Mouse (Mus musculus): ENCODE measurements at regions not wholly inside any gene's neighbourhood (a gene's known extent, or its start where the extent isn't known, plus 50 kb on each side); places are given as distances from the start of the nearest gene placed in this dataset.

DNA sequence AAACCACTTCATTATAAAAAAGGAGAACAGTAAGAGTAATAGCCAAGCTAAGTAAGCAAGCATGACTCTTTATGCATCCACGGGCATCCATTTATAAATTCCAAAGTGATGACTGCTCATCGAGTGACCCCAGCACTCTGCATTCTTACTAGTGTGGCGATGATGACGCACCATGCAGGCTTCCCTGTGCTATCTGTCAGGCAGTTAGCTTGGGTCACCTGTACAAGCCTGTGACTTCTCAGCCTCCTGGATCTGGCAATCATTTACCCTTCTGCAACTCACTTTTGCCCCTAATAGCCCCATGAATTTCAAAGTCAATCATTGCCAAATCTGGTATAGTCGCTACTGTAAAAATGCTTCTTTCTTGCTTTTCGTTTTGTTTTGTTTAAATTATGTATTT lies 237.3 kb downstream of the Klf5 start:
- WGBS: 65% methylated on average over 6 of the region's 6 CpGs
- H3K4me2 ChIP-seq (ENCODE audit: low read length): no peak overlapping the region

DNA sequence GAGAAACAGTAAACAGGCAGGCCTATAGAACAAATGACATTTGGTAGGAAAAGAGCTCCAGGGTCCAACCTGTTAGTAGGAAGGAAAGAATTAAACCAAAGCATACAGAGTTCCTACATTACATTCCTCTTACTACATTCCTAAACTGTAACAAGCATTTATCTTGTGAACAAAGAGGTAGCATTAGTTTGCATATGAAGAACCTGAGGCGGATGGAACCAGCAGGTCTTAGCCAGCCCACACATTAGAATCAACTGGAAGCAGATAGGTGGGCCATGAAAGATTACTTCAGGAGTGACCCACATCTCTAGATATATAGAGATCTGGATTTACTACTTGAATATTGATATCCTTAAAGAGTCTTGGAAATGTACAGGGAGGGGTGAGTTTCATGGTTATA lies 238.8 kb downstream of the Klf5 start:
- Histone ChIP-seq H3K4me1 (ENCODE audit: control insufficient read depth in 2 of 2, insufficient read depth in 2 of 2, low read length in 2 of 2) (no peaks in the 10 kb centered on the region), H3K27me3 (ENCODE audit: control insufficient read depth, insufficient read depth, low read length) (no peaks in the 10 kb centered on the region), H3K9ac (ENCODE audit: low read length) (no peak overlapping the region), H3K9me3 (ENCODE audit: control insufficient read depth, low read length) (no peaks in the 10 kb centered on the region), H3K4me2 (ENCODE audit: low read length) (no peak overlapping the region), H3K36me3 (ENCODE audit: control insufficient read depth, insufficient read depth, low read length) (no peaks in the 10 kb centered on the region), H3K27ac (replicated peaks in 1 of 2; ENCODE audit: control insufficient read depth in 1 of 2, insufficient read depth in 1 of 2, low read depth in 2 of 2, low read length in 2 of 2) (no peak overlapping the region), H3K4me3 (ENCODE audit: control insufficient read depth in 1 of 2, insufficient read depth in 1 of 2, low read depth in 1 of 2, low read length in 2 of 2) (no peak overlapping the region)
- ATAC-seq (ENCODE audit: insufficient number of reproducible peaks, insufficient read depth, low FRiP score, low read depth): no peak
- 86% methylated on average over 1 of the region's 1 CpGs for WGBS

More for the DNA sequence above, 237.3 kb downstream of the Klf5 start:
- Histone ChIP-seq H3K9ac (ENCODE audit: low read length) (no peak overlapping the region), H3K4me1 (ENCODE audit: control insufficient read depth in 2 of 2, insufficient read depth in 2 of 2, low read length in 2 of 2) (no peaks in the 10 kb centered on the region), H3K4me3 (ENCODE audit: control insufficient read depth in 1 of 2, insufficient read depth in 1 of 2, low read depth in 1 of 2, low read length in 2 of 2) (no peak overlapping the region), H3K9me3 (ENCODE audit: control insufficient read depth, low read length) (no peaks in the 10 kb centered on the region), H3K27ac (replicated peaks in 1 of 2; ENCODE audit: control insufficient read depth in 1 of 2, insufficient read depth in 1 of 2, low read depth in 2 of 2, low read length in 2 of 2) (no peak overlapping the region), H3K36me3 (ENCODE audit: control insufficient read depth, insufficient read depth, low read length) (no peaks in the 10 kb centered on the region), H3K27me3 (ENCODE audit: control insufficient read depth, insufficient read depth, low read length) (no peaks in the 10 kb centered on the region)
- ATAC-seq (ENCODE audit: insufficient number of reproducible peaks, insufficient read depth, low FRiP score, low read depth): no peak

DNA sequence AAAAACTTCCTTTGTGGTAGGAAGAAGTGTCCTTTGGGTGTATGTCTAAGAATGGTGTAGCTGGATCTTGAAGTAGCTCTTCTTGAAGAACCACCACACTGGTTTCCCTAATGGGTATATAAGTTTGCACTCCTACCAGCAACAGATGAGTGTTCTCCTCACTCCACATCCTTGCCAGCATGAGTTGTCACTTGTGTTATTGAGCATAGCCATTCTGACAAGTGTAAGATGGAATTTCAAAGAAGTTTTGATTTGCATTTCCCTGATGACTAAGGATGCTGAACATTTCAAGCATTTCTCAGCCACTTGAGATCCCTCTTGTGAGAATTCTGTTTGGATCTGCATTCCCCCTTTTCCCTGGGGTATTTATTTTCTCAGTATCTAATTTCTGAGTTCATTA lies 243.2 kb downstream of the Klf5 start:
- H3K4me2 ChIP-seq (ENCODE audit: low read length): no peak overlapping the region
- H3K4me1 ChIP-seq (ENCODE audit: control insufficient read depth in 2 of 2, insufficient read depth in 2 of 2, low read length in 2 of 2): no peaks in the 10 kb centered on the region
- no peaks in the 10 kb centered on the region for H3K36me3 ChIP-seq (ENCODE audit: control insufficient read depth, insufficient read depth, low read length)
- H3K27me3 ChIP-seq (ENCODE audit: control insufficient read depth, insufficient read depth, low read length): no peaks in the 10 kb centered on the region
- no peak overlapping the region for H3K4me3 ChIP-seq (ENCODE audit: control insufficient read depth in 1 of 2, insufficient read depth in 1 of 2, low read depth in 1 of 2, low read length in 2 of 2)
- no peak overlapping the region for H3K27ac ChIP-seq (replicated peaks in 1 of 2; ENCODE audit: control insufficient read depth in 1 of 2, insufficient read depth in 1 of 2, low read depth in 2 of 2, low read length in 2 of 2)
- H3K9ac ChIP-seq (ENCODE audit: low read length): no peak overlapping the region
- no peak for ATAC-seq (ENCODE audit: insufficient number of reproducible peaks, insufficient read depth, low FRiP score, low read depth)
- no peaks in the 10 kb centered on the region for H3K9me3 ChIP-seq (ENCODE audit: control insufficient read depth, low read length)

DNA sequence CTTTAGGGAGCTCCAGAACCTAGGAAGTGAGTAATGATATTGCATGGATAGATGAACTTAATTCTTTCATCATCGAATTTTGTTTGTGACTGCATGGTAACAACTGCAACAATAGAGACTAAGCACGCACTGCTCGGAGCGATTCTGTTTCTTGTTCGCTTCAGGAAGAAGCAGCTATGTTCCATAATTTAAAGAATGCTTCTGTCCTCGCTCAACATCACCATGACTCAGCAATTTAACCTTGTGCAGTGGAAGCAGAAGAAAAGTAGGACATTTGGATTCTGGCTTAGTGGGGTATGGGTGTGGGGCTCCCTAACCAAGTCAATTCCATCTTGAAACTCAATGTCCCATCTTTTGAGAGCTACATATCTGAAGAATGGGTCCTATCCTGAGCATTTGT lies 249.4 kb downstream of the Klf5 start:
- H3K36me3 ChIP-seq (ENCODE audit: control insufficient read depth, insufficient read depth, low read length): no peaks in the 10 kb centered on the region
- no peak overlapping the region for H3K9ac ChIP-seq (ENCODE audit: low read length)
- no peaks in the 10 kb centered on the region for H3K27me3 ChIP-seq (ENCODE audit: control insufficient read depth, insufficient read depth, low read length)
- ATAC-seq (ENCODE audit: insufficient number of reproducible peaks, insufficient read depth, low FRiP score, low read depth): no peak
- no peaks in the 10 kb centered on the region for H3K9me3 ChIP-seq (ENCODE audit: control insufficient read depth, low read length)
- no peak overlapping the region for H3K27ac ChIP-seq (replicated peaks in 1 of 2; ENCODE audit: control insufficient read depth in 1 of 2, insufficient read depth in 1 of 2, low read depth in 2 of 2, low read length in 2 of 2)
- H3K4me1 ChIP-seq (ENCODE audit: control insufficient read depth in 2 of 2, insufficient read depth in 2 of 2, low read length in 2 of 2): no peaks in the 10 kb centered on the region
- no peak overlapping the region for H3K4me2 ChIP-seq (ENCODE audit: low read length)
- no peak overlapping the region for H3K4me3 ChIP-seq (ENCODE audit: control insufficient read depth in 1 of 2, insufficient read depth in 1 of 2, low read depth in 1 of 2, low read length in 2 of 2)
- WGBS: 92% methylated on average over 6 of the region's 6 CpGs

DNA sequence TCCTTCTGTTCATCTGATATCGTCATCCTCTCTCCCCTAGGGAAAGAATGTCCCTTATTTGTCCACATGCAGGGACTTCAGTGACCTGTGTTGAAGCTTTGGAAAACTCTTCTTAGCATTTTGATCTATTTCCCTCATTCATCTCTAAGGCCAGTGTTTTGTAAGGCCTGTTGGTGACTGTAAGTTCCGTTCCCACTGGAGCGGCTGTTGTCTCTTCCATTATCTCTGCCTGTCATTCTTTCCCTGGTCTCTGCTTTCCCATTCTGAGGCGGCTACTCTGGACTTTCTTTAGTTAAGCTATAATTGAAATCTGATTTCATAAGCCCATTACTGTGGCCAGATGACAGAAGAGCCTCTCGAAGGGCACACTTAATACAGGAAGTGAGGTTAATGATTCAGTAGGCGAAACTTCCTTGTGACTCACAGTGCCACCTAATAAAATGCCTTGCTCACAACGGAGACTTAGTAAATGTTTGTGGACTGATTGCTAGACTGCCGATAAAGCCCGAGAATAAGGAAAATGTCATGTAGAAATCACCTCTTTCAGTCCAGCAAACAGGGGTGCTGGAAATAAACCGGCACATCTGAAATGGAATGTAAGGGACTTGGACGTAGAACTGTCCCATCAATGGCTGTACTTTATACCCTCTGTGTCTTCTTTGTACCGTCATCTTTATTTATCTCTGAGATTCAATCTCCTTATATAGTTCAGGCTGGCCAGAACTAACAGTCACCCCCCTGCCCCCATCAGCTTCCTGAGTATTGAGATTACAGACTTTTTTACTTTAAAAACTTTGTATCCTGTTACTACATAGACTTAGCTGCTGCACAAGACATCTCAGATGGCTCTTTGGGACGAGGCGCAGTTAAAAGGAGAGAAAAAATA lies 250.1 kb downstream of the Klf5 start:
- WGBS: 60% methylated on average over 14 of the region's 14 CpGs
- Histone ChIP-seq H3K9me3 (ENCODE audit: control insufficient read depth, low read length) (no peaks in the 10 kb centered on the region), H3K4me3 (ENCODE audit: control insufficient read depth in 1 of 2, insufficient read depth in 1 of 2, low read depth in 1 of 2, low read length in 2 of 2) (no peak overlapping the region), H3K4me1 (ENCODE audit: control insufficient read depth in 2 of 2, insufficient read depth in 2 of 2, low read length in 2 of 2) (no peaks in the 10 kb centered on the region), H3K4me2 (ENCODE audit: low read length) (no peak overlapping the region; the same call in 1 of the 2 replicates), H3K27me3 (ENCODE audit: control insufficient read depth, insufficient read depth, low read length) (no peaks in the 10 kb centered on the region), H3K9ac (ENCODE audit: low read length) (no peak overlapping the region), H3K36me3 (ENCODE audit: control insufficient read depth, insufficient read depth, low read length) (no peaks in the 10 kb centered on the region), H3K27ac (replicated peaks in 1 of 2; ENCODE audit: control insufficient read depth in 1 of 2, insufficient read depth in 1 of 2, low read depth in 2 of 2, low read length in 2 of 2) (no peak overlapping the region)
- ATAC-seq (ENCODE audit: insufficient number of reproducible peaks, insufficient read depth, low FRiP score, low read depth): no peak

DNA sequence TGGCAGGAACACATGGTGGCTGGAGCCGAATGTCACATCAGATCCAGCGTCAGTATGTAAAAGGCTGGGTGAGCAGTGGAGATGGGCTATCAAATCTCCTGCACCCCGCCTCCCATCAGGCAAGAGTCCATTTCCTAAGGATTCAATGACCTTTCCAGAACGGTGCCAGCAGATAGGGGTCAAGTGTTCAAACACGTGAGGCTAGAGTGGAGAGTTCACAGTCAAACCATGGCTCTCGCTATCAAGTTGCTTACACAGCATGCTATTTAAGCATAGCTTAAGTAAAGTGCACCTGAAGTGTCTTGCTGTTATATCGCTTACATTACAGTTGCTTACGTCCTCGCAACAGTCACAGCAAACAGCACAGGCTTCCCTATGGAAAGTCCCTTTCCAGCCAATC lies 265.5 kb downstream of the Klf5 start:
- no peak overlapping the region for H3K4me2 ChIP-seq (ENCODE audit: low read length)
- no peaks in the 10 kb centered on the region for H3K36me3 ChIP-seq (ENCODE audit: control insufficient read depth, insufficient read depth, low read length)
- no peak overlapping the region for H3K4me3 ChIP-seq (ENCODE audit: control insufficient read depth in 1 of 2, insufficient read depth in 1 of 2, low read depth in 1 of 2, low read length in 2 of 2)
- H3K9me3 ChIP-seq (ENCODE audit: control insufficient read depth, low read length): peaks cover 5% of the 10 kb centered on the region; the same call in 1 of the 2 replicates
- 72% methylated on average over 9 of the region's 9 CpGs for WGBS
- H3K27me3 ChIP-seq (ENCODE audit: control insufficient read depth, insufficient read depth, low read length): no peaks in the 10 kb centered on the region
- ATAC-seq (ENCODE audit: insufficient number of reproducible peaks, insufficient read depth, low FRiP score, low read depth): no peak
- no peaks in the 10 kb centered on the region for H3K4me1 ChIP-seq (ENCODE audit: control insufficient read depth in 2 of 2, insufficient read depth in 2 of 2, low read length in 2 of 2)
- H3K27ac ChIP-seq (replicated peaks in 1 of 2; ENCODE audit: control insufficient read depth in 1 of 2, insufficient read depth in 1 of 2, low read depth in 2 of 2, low read length in 2 of 2): no peak overlapping the region
- no peak overlapping the region for H3K9ac ChIP-seq (ENCODE audit: low read length)

DNA sequence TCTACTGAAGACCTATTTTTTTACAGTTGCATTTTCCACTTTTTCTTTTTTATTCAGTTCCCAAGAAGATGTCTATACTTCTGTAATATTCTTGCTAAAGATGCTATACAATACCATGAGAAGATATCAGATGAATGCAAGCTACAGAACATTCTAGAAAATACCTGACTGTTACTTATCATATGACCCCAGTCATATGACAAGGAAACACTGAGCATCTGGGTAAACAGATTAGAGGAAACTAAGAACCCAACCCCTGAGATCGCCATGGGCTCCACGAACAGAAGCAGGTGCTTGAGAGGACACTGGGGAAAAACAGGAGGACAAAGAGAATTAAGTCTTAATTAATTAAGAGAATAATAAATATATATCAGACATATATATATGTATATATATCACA lies 275.7 kb downstream of the Klf5 start:
- ATAC-seq (ENCODE audit: insufficient number of reproducible peaks, insufficient read depth, low FRiP score, low read depth): no peak
- peaks cover 3 to 6% of the 10 kb centered on the region in 2 experiments; a peak in 2 of 4 replicates for H3K4me1 ChIP-seq (ENCODE audit: control insufficient read depth in 2 of 2, insufficient read depth in 2 of 2, low read length in 2 of 2)
- H3K4me3 ChIP-seq (ENCODE audit: control insufficient read depth in 1 of 2, insufficient read depth in 1 of 2, low read depth in 1 of 2, low read length in 2 of 2): no peak overlapping the region
- no peaks in the 10 kb centered on the region for H3K9me3 ChIP-seq (ENCODE audit: control insufficient read depth, low read length)
- no peak overlapping the region for H3K4me2 ChIP-seq (ENCODE audit: low read length)
- H3K27me3 ChIP-seq (ENCODE audit: control insufficient read depth, insufficient read depth, low read length): no peaks in the 10 kb centered on the region
- no peak overlapping the region for H3K9ac ChIP-seq (ENCODE audit: low read length)
- H3K36me3 ChIP-seq (ENCODE audit: control insufficient read depth, insufficient read depth, low read length): no peaks in the 10 kb centered on the region
- H3K27ac ChIP-seq (replicated peaks in 1 of 2; ENCODE audit: control insufficient read depth in 1 of 2, insufficient read depth in 1 of 2, low read depth in 2 of 2, low read length in 2 of 2): no peak overlapping the region
- 65% methylated on average over 2 of the region's 2 CpGs for WGBS

DNA sequence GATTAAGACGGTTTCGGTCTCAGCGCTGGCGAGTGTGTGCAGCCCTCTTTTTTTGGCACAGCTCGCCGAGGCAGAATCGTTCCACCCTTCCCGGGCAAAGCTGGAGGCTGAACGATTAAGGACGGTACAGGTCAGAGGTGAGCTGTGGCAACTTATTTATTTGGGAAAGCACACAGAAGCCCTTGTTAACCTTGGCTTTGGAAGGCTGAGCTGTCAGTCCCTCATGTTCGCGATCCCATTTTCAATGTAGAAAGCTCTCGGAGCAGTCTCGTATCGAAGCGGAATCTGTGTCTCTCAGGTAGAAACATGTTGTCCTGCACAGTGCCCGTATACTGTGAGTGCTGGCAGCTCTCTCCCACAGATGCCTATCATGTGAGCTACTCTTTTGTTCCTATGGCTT lies 280.2 kb downstream of the Klf5 start:
- Histone ChIP-seq H3K4me1 (ENCODE audit: control insufficient read depth in 2 of 2, insufficient read depth in 2 of 2, low read length in 2 of 2) (peaks cover 3 to 11% of the 10 kb centered on the region in 2 experiments; a peak in 2 of 4 replicates), H3K27me3 (ENCODE audit: control insufficient read depth, insufficient read depth, low read length) (no peaks in the 10 kb centered on the region), H3K9me3 (ENCODE audit: control insufficient read depth, low read length) (no peaks in the 10 kb centered on the region), H3K36me3 (ENCODE audit: control insufficient read depth, insufficient read depth, low read length) (no peaks in the 10 kb centered on the region), H3K4me2 (ENCODE audit: low read length) (peak overlapping the region; percentile 57), H3K9ac (ENCODE audit: low read length) (no peak overlapping the region), H3K4me3 (ENCODE audit: control insufficient read depth in 1 of 2, insufficient read depth in 1 of 2, low read depth in 1 of 2, low read length in 2 of 2) (peak overlapping the region; percentile 17 to 28; a peak in 3 of 4 replicates), H3K27ac (replicated peaks in 1 of 2; ENCODE audit: control insufficient read depth in 1 of 2, insufficient read depth in 1 of 2, low read depth in 2 of 2, low read length in 2 of 2) (0 out of 4 replicates have a peak overlapping the region, but pooled peaks of 1 of the 2 experiments have one; percentile 6)
- no peak for ATAC-seq (ENCODE audit: insufficient number of reproducible peaks, insufficient read depth, low FRiP score, low read depth)
- WGBS: 64% methylated on average over 17 of the region's 17 CpGs
